Mouse (Mus musculus) kidney, adult 8-10 months (tissue): ENCODE results near the gene Dhrs4.

ENCODE experiments used
- DNase-seq, 2 experiments: peaks; one replicate each; pipeline ENCODE4 v3.0.0; 2022

Gene Dhrs4

DNA sequence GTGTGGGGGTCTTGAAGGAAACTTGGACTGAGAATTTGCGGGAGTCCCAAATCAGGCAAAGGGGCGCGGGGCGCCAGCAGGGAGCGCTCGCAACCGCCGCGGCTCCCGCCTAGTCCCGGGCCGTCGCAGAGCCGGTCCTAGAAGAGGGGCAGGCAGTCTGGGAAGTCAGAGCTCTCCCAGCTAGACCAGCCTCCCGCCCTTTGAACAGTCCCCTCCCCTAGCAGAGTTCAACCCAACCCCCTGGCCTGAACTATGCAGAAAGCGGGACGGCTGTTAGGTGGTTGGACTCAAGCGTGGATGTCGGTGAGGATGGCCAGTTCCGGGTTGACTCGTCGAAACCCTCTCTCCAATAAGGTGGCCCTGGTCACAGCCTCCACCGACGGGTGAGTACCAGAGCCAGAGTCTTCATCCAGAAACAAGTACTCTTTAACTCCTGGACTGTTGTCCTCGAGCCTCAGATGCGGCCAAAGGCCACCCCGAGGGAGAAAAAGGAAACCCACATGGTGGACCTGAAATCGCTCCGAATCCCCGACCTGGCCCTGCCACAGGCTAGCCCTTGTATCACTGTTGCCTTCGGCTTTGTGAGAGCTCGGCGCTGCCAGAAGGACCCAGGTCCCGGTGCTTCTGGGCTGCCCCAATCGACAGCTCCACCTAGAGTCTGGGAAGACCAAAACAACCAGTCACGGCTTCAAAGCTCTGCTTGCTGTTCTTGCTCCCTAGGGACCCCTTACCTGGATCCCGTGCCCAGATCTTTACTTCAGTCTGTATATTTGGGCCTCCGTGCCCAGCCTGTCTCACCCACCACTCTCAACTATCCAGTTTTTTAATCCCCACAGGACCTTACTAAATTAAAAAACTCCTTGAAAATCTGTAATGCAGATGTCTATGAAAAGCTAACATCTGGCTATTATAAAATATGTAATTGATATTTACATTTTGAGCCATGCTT is at the start of gene Dhrs4:
TSS of gene Dhrs4 (plus strand) at position 108 of the 949 bp plus-strand sequence.
- peak; percentile 89 to 90 for DNase-seq

DNA sequence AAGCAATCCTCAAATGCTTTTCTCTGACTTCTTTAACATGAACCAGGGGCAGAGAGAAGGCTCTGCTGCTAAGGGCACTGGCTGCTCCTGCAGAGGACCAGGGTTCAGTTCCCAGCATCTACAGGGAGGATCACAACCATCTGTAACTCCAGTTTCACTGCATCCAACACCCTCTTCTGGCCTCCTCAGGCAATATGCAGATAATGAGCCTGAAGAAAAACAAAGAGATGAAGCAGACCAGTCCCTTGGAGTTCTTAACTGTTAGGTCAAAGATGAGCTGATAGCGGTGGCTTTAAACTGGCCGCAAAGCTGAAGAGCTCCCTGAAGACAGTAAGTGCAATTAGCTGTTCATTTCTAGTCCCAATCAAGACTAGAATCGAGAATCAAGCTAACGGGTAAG is 48.3 kb upstream of the Dhrs4 start:
- no peak for DNase-seq

DNA sequence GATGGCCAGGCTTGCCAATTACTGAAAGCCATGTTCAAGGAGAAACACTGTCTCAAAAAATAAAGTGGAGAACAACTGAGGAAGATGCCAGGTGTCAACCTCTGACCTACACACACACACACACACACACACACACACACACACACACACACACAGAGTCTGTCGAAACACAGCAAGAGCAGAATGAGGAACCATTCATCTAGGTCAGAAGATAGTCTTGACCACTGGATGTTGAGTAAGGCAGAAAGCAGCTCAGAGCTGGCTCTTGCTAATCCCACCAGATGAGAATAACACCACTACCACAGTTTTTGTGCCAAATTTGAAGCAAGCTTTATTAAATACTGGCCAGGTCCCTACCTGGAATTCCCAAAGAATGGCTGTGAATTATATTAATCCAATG is 45.5 kb upstream of the Dhrs4 start:
- no peak for DNase-seq

DNA sequence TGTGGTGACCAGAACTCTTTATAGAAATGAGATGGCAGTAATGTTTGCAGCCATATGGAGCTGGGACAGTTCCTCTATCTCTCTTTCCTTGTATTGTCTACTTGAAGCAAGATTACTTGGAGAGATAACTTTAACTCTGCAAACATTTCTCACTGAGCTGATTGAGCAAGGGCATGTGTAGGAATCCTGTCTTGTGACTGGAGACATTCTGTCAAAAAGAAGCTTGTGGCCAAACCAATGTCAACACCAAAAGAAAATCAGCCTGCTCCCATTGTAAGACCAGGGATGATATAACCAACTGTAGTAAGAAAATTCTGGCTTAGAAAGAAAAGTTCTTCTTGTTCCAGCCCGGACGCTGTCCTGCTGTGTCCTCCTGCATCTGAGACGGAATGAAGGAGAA is 43.7 kb upstream of the Dhrs4 start:
- DNase-seq: no peak

DNA sequence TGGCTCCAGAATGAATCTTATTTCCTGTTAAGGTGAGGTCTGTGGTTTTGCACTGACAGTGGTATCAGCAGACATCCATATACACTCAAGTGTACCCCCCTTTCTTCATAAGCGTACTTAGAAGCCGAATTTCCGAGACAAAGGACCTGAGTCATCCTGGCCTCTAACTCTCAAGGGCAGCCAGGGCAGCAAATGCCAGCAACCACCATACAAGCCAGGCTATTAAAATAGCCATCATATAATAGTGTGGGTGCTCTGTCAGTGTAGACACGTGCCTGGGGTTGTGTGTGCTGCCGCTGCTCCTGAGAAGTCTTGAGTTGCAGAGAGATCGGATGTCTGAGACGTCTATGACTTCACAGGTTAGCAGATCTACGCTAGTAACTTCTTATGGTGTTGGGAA is 41.4 kb upstream of the Dhrs4 start:
- no peak for DNase-seq

DNA sequence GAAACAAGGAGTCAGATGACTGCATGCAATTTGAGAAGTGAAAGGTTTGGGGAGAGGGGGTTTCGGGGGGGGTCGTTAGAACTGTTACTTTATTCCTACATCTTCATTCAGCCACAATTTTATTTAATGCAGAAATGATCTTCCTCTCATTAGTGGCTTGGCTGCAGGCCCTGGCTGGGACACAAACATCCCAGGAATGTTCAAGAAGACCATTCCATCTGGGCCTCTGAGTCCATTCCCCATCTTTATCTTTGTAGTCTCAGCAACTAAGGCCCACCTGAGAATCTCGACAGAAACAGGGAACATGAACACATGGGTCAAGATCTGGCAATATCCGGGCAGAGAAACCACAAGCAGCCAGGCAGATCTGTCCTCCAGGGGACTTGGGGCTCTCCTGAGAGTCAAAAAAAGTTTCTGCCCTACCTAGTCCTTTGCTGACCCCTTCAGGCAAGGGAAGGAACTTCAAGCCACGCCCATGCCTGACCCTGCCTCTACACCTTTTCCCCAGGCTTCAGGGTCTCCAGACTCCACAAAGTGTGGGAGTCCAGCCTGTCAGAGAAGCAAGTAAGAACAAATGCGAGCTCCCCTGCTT is 40.3 kb upstream of the Dhrs4 start:
- peak; percentile 27 to 59 for DNase-seq

DNA sequence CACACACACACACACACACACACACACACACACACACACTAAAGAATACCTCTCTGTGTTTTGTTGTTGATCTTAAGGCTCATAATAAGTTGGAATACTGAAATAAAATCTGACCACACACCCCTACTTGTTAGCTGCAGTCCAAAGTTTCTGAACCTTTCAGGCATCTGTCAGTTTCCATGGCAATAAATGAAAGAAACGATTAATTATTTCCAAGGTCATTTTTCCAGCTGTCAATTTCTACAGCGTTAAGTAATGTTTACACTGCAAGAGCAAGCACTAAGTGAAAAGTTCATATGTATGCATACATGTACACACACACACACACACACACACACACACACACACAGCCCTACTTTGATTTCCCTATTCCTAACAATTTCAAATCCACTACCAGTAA is 20.9 kb upstream of the Dhrs4 start:
- no peak for DNase-seq

DNA sequence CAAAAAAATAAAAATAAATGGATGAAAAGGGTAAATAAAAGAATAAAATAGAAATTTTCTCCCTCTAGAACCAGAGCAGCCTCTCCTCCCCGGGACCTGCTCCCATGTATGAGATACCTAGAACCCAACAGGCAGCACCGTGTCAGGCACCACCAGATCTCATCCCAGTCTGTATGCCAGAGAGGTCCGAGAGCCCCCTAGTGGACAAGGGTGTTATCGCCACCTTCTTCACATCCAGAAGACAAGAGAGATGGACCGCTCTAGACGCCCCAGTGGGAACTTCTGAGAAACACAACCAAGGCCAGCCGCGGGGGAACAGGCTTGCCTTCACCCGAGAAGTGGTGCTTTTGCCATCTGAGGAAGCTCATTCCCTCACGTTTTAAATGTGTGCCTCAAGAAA is 20.3 kb upstream of the Dhrs4 start:
- peak in 1 of 2 experiments; percentile 81 for DNase-seq

DNA sequence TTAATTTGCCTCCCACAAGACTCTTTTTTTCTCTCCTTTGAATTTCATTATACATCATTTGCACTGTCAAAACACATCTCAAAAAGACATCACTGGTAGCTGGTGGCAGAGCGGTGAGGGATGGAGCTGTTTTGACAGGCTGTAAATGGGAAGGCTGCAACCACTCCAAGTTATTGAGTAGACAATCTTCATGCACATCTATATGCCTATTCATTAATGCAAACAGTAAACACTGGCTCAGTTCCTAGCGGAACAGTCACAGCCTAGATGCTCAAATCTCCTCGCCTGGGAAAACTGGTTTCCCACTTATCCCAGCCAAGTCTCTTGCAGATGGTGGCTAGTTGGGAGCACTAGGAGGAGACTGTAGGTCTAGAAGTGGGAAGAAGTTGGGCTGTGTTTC is 19.8 kb upstream of the Dhrs4 start:
- DNase-seq: no peak

DNA sequence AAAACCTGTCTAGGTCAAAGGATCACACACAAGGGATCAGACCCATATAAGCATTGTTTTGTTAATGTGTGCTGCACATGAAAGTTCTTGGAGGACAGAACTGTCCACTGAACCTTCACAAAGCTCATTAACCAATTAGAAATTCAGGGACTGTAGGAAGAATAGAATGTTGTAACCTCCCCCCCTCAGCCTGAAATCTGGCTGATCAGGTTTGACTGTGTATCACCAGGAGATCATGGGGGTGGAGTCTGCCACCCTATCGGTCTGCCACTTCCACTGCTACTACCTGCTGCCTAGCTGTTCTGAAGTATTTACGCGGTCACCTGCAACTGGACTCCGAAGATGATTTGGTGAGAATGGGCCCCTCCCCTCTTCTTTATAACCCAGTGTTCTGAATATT is 18.8 kb upstream of the Dhrs4 start:
- peak in 1 of 2 experiments; percentile 50 for DNase-seq

DNA sequence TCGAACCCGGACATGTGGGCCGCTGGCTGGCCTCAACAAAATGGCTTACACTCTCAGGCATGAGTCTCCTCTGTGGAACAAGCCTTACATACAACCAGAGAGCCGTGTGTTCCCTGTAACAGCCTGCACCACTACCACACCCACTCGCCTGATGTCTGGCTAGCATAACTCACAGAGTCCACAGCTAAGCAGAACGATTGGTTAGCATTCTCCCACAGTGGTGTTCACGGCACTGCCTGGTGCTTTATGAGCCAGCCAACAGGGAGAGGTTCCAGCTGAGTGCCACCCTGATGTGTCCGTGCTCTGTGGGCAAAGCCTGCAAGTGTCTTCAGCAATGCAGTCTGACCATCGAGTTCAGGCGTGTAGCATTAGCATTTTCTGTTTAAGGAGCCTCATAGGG is 18.3 kb upstream of the Dhrs4 start:
- peak in 1 of 2 experiments; percentile 60 for DNase-seq

DNA sequence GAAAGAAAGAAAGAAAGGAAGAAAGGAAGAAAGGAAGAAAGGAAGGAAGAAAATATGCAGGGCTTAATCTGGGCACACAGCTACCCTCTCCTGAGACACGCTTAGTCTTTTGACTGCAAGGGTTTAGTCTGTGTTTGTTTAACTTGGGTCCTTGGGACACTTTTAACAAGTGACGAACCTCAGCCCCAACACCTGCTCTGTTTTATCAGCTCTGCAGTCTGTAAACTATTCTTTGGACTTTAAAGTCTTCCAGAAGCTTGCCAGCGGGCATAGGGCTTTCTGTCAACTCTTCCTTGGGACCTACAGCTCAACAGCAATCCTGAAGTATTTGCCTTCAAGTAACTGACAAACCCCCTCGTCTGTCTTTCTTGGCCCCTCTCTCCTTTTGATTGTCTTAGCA is 16.8 kb upstream of the Dhrs4 start:
- DNase-seq: peak in 1 of 2 experiments; percentile 44

DNA sequence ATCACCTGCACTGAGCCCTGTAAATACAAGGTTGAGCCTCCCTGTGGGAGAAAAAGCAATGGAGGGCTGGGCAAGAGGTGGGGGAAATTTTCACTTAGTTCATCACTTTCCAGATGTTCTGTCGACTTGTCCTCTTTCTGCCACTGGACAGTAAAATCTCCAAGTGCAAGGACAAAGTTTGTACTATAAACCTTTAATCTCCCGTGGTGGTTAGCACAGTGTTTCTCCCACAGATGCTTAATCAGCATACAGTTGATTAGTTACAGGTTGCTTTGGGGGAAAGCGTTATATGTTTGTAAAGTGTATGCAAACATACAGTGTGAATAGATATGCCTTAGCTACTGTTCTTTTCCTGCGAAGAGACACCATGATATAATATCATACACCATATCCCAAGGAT is 12.1 kb upstream of the Dhrs4 start:
- no peak for DNase-seq

DNA sequence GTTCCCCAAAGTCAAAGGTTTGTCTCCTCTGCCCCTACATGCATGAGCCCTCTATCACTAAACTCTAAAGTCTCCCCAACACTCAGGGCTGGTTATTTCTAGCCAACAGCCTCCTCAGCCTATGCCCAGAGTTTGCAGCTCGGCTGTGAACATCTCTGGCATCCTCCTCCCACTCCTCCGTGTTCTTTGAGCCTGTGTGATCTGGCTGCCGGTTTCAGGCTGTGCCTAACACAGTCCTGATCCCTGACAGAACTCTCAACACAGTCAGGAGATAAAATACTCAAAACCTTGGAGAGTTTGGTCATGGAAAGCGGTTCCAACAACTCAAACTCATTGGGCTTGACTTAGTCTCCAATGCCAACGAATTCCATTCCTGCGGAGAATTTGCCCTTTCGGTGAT is 11.4 kb upstream of the Dhrs4 start:
- DNase-seq: no peak

DNA sequence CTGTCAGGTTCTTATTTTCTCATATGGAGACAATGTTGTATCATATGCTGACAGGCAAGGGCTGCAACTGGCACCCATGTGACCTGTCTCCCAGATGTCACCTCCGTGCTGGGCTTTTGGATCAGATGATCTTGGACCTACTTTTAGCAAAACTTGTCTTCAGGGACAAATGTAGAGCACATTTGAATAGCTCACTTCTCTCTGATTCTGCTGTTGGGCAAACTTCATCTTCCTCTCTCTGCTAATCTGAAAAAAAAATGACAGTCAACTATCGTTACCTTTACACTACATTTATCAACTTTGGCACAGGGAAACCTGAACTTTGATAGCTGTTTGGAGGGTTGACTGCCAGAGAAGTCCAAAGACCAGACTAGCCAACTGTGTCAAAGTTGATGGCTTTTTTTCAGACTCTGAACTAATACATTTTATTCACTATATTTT is 10.2 kb upstream of the Dhrs4 start:
- peak; percentile 56 to 85 for DNase-seq

DNA sequence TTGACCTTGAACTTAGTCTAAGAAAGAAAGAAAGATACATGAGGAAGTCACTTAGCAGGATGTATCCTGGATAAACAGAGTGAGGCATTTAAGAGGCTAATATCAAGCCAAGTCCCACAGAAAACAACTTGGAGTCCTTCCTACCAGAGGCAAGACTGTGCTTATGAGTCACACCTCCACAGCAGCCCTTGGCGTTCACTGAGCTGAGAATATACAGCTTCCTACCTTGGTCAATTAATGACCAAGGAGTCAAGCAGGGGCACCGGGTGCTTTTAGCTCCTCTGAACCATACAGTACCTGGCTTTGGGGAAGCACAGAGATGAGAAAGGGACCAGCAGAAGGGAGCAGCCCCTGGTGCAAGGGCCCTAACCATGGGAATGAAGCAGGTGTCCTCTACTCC is 9.5 kb upstream of the Dhrs4 start:
- peak; percentile 76 to 86 for DNase-seq

DNA sequence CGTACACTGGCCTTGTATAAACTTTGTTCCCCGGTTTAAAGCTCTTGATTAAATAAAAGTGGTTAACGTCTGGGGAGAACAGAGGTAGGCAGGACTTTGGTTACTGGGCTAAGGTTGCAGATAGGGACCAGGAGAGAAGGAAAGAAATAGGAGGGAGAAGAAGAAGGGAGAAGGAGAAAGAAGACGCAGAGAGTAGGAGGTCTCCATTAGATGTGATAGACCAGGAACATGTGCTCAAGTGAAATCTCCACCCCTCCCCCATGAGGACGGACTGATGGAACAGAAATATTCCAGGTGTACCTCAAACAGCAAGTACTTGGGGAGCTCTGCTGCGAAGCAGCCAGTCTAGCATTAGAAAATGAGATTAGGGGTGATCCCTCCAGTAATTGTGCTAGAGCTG is 8.7 kb upstream of the Dhrs4 start:
- peak in 1 of 2 experiments; percentile 34 for DNase-seq

DNA sequence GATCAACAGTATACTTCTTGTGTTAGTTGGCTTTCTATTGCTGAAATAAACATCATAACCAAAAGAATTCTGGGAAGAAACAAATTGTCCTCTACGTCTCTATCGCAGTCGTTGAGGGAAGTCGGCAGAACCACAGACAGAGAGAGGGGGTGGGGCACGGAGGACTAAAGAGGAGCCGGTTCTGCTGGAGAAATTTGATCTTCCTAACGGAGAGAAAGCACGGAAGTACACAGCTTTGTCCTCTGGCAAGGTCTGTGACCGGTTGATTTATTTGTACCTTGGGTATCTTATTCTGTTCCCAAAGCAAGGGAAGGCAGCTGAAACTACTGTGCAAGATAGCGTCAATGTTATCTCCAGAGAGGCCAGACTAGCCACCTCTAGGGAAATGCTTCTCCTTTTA is 7.8 kb upstream of the Dhrs4 start:
- peak in 1 of 2 experiments; percentile 17 for DNase-seq

DNA sequence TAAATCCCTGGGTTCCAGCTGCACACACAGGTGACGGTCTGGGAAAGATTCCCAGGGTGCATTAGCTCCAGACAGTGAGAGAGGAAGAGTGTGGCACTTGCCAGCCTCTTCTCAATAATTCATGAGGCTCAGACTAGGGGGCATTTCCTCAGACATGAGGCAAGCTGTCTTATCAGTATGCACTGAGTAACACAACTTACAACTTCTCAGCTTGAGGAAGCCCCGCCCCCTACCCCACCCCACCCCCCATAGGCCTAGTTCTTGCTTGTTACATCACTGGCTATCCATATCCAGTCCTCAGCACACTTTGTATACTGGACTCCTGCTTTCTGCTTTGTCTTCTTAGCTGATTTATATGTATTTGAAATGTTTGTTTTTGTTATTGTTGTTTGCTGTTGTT is 2.9 kb upstream of the Dhrs4 start:
- no peak for DNase-seq

DNA sequence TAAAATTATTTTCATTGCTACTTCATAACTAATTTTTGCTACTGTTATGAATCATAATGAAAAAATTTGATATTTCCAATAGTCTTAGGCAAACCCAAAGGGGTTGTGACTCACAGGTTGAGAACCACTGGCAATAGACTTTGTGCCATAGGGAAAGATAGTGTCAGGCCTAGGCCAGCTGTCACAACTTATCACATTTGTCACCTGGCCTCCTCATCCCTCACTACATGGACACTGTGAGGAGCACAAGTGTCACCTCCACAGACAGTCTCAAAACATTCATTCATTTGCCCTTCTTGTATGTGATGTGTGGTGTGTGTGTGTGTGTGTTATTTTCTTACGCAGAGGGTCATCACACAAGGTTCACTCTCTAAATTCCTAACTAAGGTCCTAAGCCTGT is 1.1 kb upstream of the Dhrs4 start:
- no peak for DNase-seq

DNA sequence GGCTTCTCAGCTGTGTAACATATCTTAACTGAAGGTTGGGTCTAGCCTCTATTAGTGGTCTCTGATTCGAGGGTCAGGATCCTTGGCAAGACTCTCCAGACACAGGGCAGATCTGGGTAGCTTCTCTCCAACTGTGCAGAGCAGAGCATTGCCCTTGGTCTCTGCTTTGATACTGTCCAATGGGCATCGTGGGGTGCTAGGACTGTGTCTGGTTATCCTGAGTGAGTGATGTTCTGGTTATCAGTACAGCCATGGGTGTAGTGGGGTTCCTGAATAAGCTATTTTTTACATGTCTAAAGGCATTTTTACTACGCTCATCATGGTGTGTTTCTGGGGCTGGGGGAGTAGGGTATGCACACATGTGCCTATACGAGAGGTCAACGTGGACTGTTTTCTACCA is 729 bp upstream of the Dhrs4 start:
- no peak for DNase-seq

DNA sequence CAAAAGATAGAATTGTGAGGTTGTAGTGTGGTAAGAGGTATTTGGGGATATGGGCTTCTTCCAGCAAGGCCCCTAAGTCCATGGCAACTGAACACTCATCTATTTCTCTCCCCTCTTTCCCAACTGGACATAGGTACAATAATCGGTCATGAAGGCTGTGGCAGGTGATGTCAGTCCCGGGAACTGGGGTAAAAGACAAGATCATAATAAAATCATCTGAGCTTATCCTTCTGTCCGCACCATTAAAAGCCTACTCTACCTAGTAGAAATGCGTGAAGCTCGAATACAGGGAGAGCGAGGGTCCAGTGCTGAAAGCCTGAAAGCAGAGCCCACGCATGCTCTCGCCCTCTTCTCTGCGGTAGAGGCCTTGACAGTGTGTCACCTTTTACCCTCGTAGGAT is 1.1 kb downstream of the Dhrs4 start:
- DNase-seq: no peak

DNA sequence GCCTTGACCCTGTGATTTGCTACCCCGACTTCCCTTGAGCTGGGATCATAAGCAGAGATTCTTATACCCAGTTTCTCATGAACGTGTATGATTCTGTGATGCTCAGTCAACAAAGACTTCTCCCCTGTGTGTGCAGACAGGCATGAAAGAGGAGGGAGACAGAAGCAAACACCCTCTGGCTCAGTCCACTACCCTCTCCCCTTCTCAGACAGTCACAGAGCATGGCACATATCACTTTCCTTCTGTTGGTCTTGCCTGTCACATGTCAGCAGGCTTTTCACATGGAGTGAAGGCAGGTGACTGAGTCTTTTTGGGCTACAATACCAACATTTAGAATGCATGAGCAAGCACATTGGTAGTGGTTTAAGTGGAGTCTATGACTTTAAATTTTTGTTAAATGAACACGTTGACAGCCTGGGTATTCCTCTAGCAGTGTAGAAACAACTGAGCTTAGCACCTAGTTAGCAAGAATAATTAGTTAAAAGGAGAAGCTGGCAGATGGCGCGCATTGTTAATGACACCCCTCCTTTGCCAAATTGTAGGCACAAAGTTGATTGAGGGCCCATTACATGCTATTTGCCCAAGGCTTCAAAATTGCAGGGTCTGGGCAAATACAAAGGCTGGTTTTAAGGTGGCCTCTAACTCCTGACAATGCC is 6.0 kb downstream of the Dhrs4 start:
- DNase-seq: no peak

DNA sequence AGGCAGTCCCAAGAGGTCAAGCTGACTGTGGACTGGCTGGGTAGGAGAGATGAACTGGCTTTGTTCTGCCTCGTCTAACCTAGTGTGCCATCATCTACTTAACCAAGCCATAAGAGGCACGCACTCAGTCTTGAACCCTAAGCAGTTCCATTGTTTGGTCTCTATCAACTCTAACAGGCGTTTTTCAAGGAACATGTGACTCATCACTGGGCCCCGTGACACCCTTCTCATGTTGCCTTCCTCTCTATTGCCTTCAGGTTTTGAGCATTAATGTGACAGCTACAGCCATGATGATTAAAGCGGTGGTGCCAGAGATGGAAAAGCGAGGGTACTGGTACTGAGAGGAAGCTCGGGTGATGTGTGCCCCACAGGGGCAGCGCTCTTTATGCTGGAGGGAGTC is 8.3 kb downstream of the Dhrs4 start:
- no peak for DNase-seq
